9 mouse cellular contexts compared by ENCODE assay signal in genomic region chr5:137376198-137376597, GRCm38 (mm10). TPM values are rescaled to one million over a fixed set of nuclear protein-coding genes. Genes with fewer than 3 reads are reported as not detected.
DNase-seq lines count a peak whose midpoint lies in the region; ATAC-seq and TF ChIP-seq lines count a peak whose summit lies in the region.
"Had no signal": no experiment of that assay in that cellular context is flagged by ENCODE, and none has a peak within 500 bp of the region (broad histone marks: within the 10 kb centered on the region; RNA-seq: fewer than 3 reads in every experiment).

No protein-coding gene starts in this region.

- 0 out of 2 replicates have a peak overlapping the region, but pooled peaks have one; percentile 3 for H3K27ac ChIP-seq in heart, embryonic 12.5 days (ENCODE audit: poor library complexity, severe bottlenecking)
- no peak overlapping the region for H3K27ac ChIP-seq in heart, embryonic 10.5 days
- no peak overlapping the region for H3K27ac ChIP-seq in intestine, postnatal 0 days (ENCODE audit: low read depth, low read length)
- H3K27ac ChIP-seq in lung, postnatal 0 days (ENCODE audit: low read length): peak overlapping the region; percentile 23; the same call in 1 of the 2 replicates

- no peaks in the 10 kb centered on the region for H3K27me3 ChIP-seq in heart, embryonic 12.5 days (replicated peaks)
- no peaks in the 10 kb centered on the region for H3K27me3 ChIP-seq in heart, embryonic 10.5 days (ENCODE audit: insufficient read depth, poor library complexity, severe bottlenecking)
- no peaks in the 10 kb centered on the region for H3K27me3 ChIP-seq in intestine, postnatal 0 days (replicated peaks; ENCODE audit: control insufficient read depth, insufficient read depth, low read length)
- H3K27me3 ChIP-seq in lung, postnatal 0 days (replicated peaks; ENCODE audit: insufficient read depth, low read length): no peaks in the 10 kb centered on the region

- H3K9me3 ChIP-seq in heart, embryonic 12.5 days (replicated peaks): no peaks in the 10 kb centered on the region
- H3K9me3 ChIP-seq in heart, embryonic 10.5 days: no peaks in the 10 kb centered on the region
- no peaks in the 10 kb centered on the region for H3K9me3 ChIP-seq in intestine, postnatal 0 days (ENCODE audit: control insufficient read depth)
- H3K9me3 ChIP-seq in lung, postnatal 0 days (ENCODE audit: low read length): no peaks in the 10 kb centered on the region

- peaks cover 46% of the 10 kb centered on the region for H3K36me3 ChIP-seq in heart, embryonic 12.5 days
- H3K36me3 ChIP-seq in heart, embryonic 10.5 days: peaks cover 47% of the 10 kb centered on the region
- H3K36me3 ChIP-seq in intestine, postnatal 0 days (ENCODE audit: control insufficient read depth, insufficient read depth): peaks cover 31% of the 10 kb centered on the region
- peaks cover 21% of the 10 kb centered on the region for H3K36me3 ChIP-seq in lung, postnatal 0 days (ENCODE audit: insufficient read depth, low read length)

- H3K4me2 ChIP-seq in heart, embryonic 12.5 days: no peak overlapping the region
- H3K4me2 ChIP-seq in intestine, postnatal 0 days (replicated peaks; ENCODE audit: low read depth): no peak overlapping the region
- no peak overlapping the region for H3K4me2 ChIP-seq in lung, postnatal 0 days (replicated peaks; ENCODE audit: low read depth, low read length)

- 51% methylated on average over 7 of the region's 7 CpGs for WGBS in heart, embryonic 12.5 days
- 36% methylated on average over 7 of the region's 7 CpGs for WGBS in heart, embryonic 10.5 days
- 30% methylated on average over 7 of the region's 7 CpGs for WGBS in intestine, postnatal 0 days
- WGBS in lung, postnatal 0 days: 32% methylated on average over 7 of the region's 7 CpGs

- no peak for TF ChIP-seq EP300 in lung, postnatal 0 days (IDR thresholded peaks at IDR 0.05)

- H3K4me1 ChIP-seq in heart, embryonic 12.5 days (replicated peaks): peaks cover 28% of the 10 kb centered on the region
- peaks cover 27% of the 10 kb centered on the region for H3K4me1 ChIP-seq in heart, embryonic 10.5 days
- H3K4me1 ChIP-seq in intestine, postnatal 0 days (replicated peaks; ENCODE audit: control insufficient read depth, insufficient read depth, low read length): no peaks in the 10 kb centered on the region
- H3K4me1 ChIP-seq in lung, postnatal 0 days (ENCODE audit: insufficient read depth, low read depth, low read length): no peaks in the 10 kb centered on the region

- TF ChIP-seq CTCF in intestine, postnatal 0 days (IDR thresholded peaks at IDR 0.05; ENCODE audit: low read depth): peak; percentile 75
- peak; percentile 71 for TF ChIP-seq CTCF in lung, postnatal 0 days (IDR thresholded peaks at IDR 0.05)

- 0 out of 2 replicates have a peak, but pooled peaks have one; percentile 3 for ATAC-seq in heart, embryonic 12.5 days (ENCODE audit: insufficient number of reproducible peaks, low FRiP score)
- no peak for ATAC-seq in intestine, postnatal 0 days
- ATAC-seq in lung, postnatal 0 days: peak; percentile 55

- no peak for DNase-seq in heart, embryonic 10.5 days (ENCODE audit: low spot score)
- DNase-seq in R1 (ENCODE audit: low read depth, low spot score): peak; percentile 95
- DNase-seq in lung, postnatal 0 days (ENCODE audit: low spot score): peak; percentile 84
- DNase-seq in urinary bladder, adult 2 months (ENCODE audit: low spot score): no peak
- DNase-seq in left cerebral cortex, adult 8-10 months (ENCODE audit: low spot score in 2 of 2): no peak
- no peak for DNase-seq in thymus, postnatal 0 days (ENCODE audit: low spot score)

- no peak overlapping the region for H3K9ac ChIP-seq in heart, embryonic 12.5 days
- H3K9ac ChIP-seq in intestine, postnatal 0 days (ENCODE audit: low read depth, low read length): no peak overlapping the region
- H3K9ac ChIP-seq in lung, postnatal 0 days (replicated peaks; ENCODE audit: low read depth): no peak overlapping the region

- no peak overlapping the region for H3K4me3 ChIP-seq in heart, embryonic 12.5 days
- no peak overlapping the region for H3K4me3 ChIP-seq in heart, embryonic 10.5 days
- no peak overlapping the region for H3K4me3 ChIP-seq in intestine, postnatal 0 days (ENCODE audit: low read depth, low read length)
- no peak overlapping the region for H3K4me3 ChIP-seq in lung, postnatal 0 days (ENCODE audit: low read depth, low read length)
- H3K4me3 ChIP-seq: erythroblast, embryonic 14.5 days had no signal

RNA-seq across cellular contexts. Expression of gene Ephb4, which starts 26.3 kb away (rescaled TPM):
- 53.1 and 55.6 TPM in 2 replicates for polyA plus RNA-seq in heart, embryonic 12.5 days (2016; fragmentation: Nextera tagmentation; extraction: Ambion mirVana)
- polyA plus RNA-seq in heart, embryonic 10.5 days (2016; fragmentation: Nextera tagmentation; extraction: Ambion mirVana): 36.4 and 42.5 TPM in 2 replicates
- polyA plus RNA-seq in intestine, postnatal 0 days (2015; fragmentation: Nextera tagmentation; extraction: Ambion mirVana): 12.6 and 12.9 TPM in 2 replicates
- 30.9 and 33.2 TPM in 2 replicates for polyA plus RNA-seq in lung, postnatal 0 days (2015; fragmentation: Nextera tagmentation; extraction: Ambion mirVana)
- polyA plus RNA-seq in urinary bladder, adult 2 months (2012; rRNA removed): 24.2 and 31.4 TPM in 2 replicates
- 1 to 10 TPM; 4.4 to 7.2 (median 5.2) TPM for total RNA-seq in left cerebral cortex, adult 8-10 months (2022)
- polyA plus RNA-seq in thymus, postnatal 0 days (2015; fragmentation: Nextera tagmentation; extraction: Ambion mirVana): 6.6 and 8.0 TPM in 2 replicates

RNA-seq across cellular contexts. Expression of gene Slc12a9, which starts 42.8 kb away (rescaled TPM):
- polyA plus RNA-seq in heart, embryonic 12.5 days (2016; fragmentation: Nextera tagmentation; extraction: Ambion mirVana): 9.4 and 10.2 TPM in 2 replicates
- 10.6 and 12.0 TPM in 2 replicates for polyA plus RNA-seq in heart, embryonic 10.5 days (2016; fragmentation: Nextera tagmentation; extraction: Ambion mirVana)
- 11.8 and 13.4 TPM in 2 replicates for polyA plus RNA-seq in intestine, postnatal 0 days (2015; fragmentation: Nextera tagmentation; extraction: Ambion mirVana)
- polyA plus RNA-seq in lung, postnatal 0 days (2015; fragmentation: Nextera tagmentation; extraction: Ambion mirVana): 8.2 TPM in 2 replicates
- 16.6 and 17.1 TPM in 2 replicates for polyA plus RNA-seq in urinary bladder, adult 2 months (2012; rRNA removed)
- 10 to 100 TPM; 24.4 to 28.0 (median 26.5) TPM for total RNA-seq in left cerebral cortex, adult 8-10 months (2022)
- 7.0 and 9.5 TPM in 2 replicates for polyA plus RNA-seq in thymus, postnatal 0 days (2015; fragmentation: Nextera tagmentation; extraction: Ambion mirVana)

Comparison
In these comparisons a context has a peak if more than half of its experiments do, and no peak if none do; other contexts are left out.
1. H3K27ac ChIP-seq: peak in heart, embryonic 12.5 days (single experiment) and lung, postnatal 0 days (single experiment); none in heart, embryonic 10.5 days (single experiment) and intestine, postnatal 0 days (single experiment).
2. DNase-seq: peak in R1 (single experiment) and lung, postnatal 0 days (single experiment); none in heart, embryonic 10.5 days (single experiment), urinary bladder, adult 2 months (single experiment), left cerebral cortex, adult 8-10 months (0 of 2) and thymus, postnatal 0 days (single experiment).